Mouse (Mus musculus) spleen, adult 2 months (tissue): Measurements from ENCODE around the gene Pou6f1. TPM values are rescaled to one million over a fixed set of nuclear protein-coding genes. Genes with fewer than 3 reads are reported as not detected.

Experiments used
- DNase-seq, 2 experiments: peaks; one replicate each; pipeline versions ENCODE4 v3.0.0 to v3.0.0-alpha.2; 2012 to 2021; ENCODE audit warnings: low spot score in 2 of 2, low read depth in 1 of 2
- H3K27ac ChIP-seq: fragments of 200-500 bp; 2 replicates; pipeline ENCODE4 v1.5.1; 2012; ENCODE audit warnings: low read length, inconsistent platforms; ENCODE audit not compliant: insufficient read depth
- H3K27me3 ChIP-seq: fragments of 200-500 bp; 2 replicates; pipeline ENCODE4 v1.6.1; 2012; ENCODE audit warnings: mild to moderate bottlenecking, moderate library complexity, low read length, inconsistent platforms; ENCODE audit not compliant: control insufficient read depth, insufficient read depth
- H3K36me3 ChIP-seq: fragments of 200-500 bp; 2 replicates; pipeline ENCODE4 v1.6.1; 2012; ENCODE audit warnings: mild to moderate bottlenecking, low read length, inconsistent platforms; ENCODE audit not compliant: control insufficient read depth, insufficient read depth
- H3K4me1 ChIP-seq: fragments of 200-500 bp; 2 replicates; pipeline ENCODE4 v1.6.1; 2011; ENCODE audit warnings: inconsistent platforms; ENCODE audit not compliant: control insufficient read depth, insufficient read depth, insufficient read length
- H3K4me3 ChIP-seq: fragments of 200-500 bp; 2 replicates; pipeline ENCODE4 v1.5.1; 2011; ENCODE audit warnings: mild to moderate bottlenecking, inconsistent platforms; ENCODE audit not compliant: insufficient read depth, insufficient read length; ENCODE audit errors: extremely low read depth
- CTCF ChIP-seq: fragments of 200-500 bp; IDR thresholded peaks from 2 replicates; pipeline ENCODE4 v1.5.1; 2011; ENCODE audit warnings: mild to moderate bottlenecking, inconsistent platforms; ENCODE audit not compliant: insufficient read depth, insufficient read length, insufficient replicate concordance; ENCODE audit errors: extremely low read depth
- POLR2A ChIP-seq: fragments of 200-500 bp; IDR thresholded peaks from 2 replicates; pipeline ENCODE4 v1.6.1; 2011; ENCODE audit warnings: low read depth, low read length, inconsistent platforms
- WGBS: fragments of 180-500 bp; shearing (Covaris S2); methylation state at CpG from one replicate; pipeline ENCODE4 v1.1.7; 2018; 5-methylcytosine and 5-hydroxymethylcytosine counted together
- polyA plus RNA-seq: library from polyadenylated mRNA; depleted of rRNA; stranded (reverse); fragments of >200 nt; gene quantifications from 2 replicates; pipeline ENCODE4 v1.2.3, GENCODE M21; 2012

Pou6f1 gene
- polyA plus RNA-seq, 1 experiment = 31.8 TPM

- H3K4me3 ChIP-seq = no peak overlapping the region
- 82% methylated on average over 6 of the region's 6 CpGs for WGBS
- TF ChIP-seq CTCF = no peak
- TF ChIP-seq POLR2A = no peak
- H3K36me3 ChIP-seq = no peaks in the 10 kb centered on the region
- no peaks in the 10 kb centered on the region for H3K27me3 ChIP-seq
- DNase-seq = no peak
- H3K4me1 ChIP-seq = no peaks in the 10 kb centered on the region
- H3K27ac ChIP-seq = no peak overlapping the region
These were observed 7.0 kb downstream of the Pou6f1 start for GRCm38 (mm10) chr15:100592817-100593216.

- TF ChIP-seq CTCF = no peak
- no peak for TF ChIP-seq POLR2A
- Histone ChIP-seq H3K4me3 (no peak overlapping the region), H3K27me3 (no peaks in the 10 kb centered on the region), H3K27ac (no peak overlapping the region), H3K4me1 (no peaks in the 10 kb centered on the region), H3K36me3 (peaks cover 15% of the 10 kb centered on the region)
- no peak for DNase-seq
- WGBS = 51% methylated on average over 8 of the region's 8 CpGs
These were observed 9.3 kb downstream of the Pou6f1 start for GRCm38 (mm10) chr15:100590436-100590835.

GRCm38 (mm10) chr15:100588297-100588696, 11.5 kb downstream of the Pou6f1 start:
- no peak for TF ChIP-seq CTCF
- no peak for TF ChIP-seq POLR2A
- no peak for DNase-seq

GRCm38 (mm10) chr15:100587166-100587565, 12.6 kb downstream of the Pou6f1 start:
- 93% methylated on average over 4 of the region's 4 CpGs for WGBS
- no peak for TF ChIP-seq POLR2A
- no peak for TF ChIP-seq CTCF

More at GRCm38 (mm10) chr15:100588297-100588696, 11.5 kb downstream of the Pou6f1 start:
- H3K27me3 ChIP-seq = no peaks in the 10 kb centered on the region
- H3K4me3 ChIP-seq = no peak overlapping the region
- no peak overlapping the region for H3K27ac ChIP-seq
- peaks cover 15% of the 10 kb centered on the region for H3K36me3 ChIP-seq
- no peaks in the 10 kb centered on the region for H3K4me1 ChIP-seq
- WGBS = 28% methylated on average over 6 of the region's 6 CpGs

GRCm38 (mm10) chr15:100585931-100586330, 13.9 kb downstream of the Pou6f1 start:
- TF ChIP-seq POLR2A (no peak), CTCF (no peak)
- no peak for DNase-seq
- H3K27ac ChIP-seq = no peak overlapping the region
- no peaks in the 10 kb centered on the region for H3K27me3 ChIP-seq
- H3K4me1 ChIP-seq = no peaks in the 10 kb centered on the region
- peaks cover 15% of the 10 kb centered on the region for H3K36me3 ChIP-seq
- 92% methylated on average over 16 of the region's 16 CpGs for WGBS
- no peak overlapping the region for H3K4me3 ChIP-seq

More at GRCm38 (mm10) chr15:100587166-100587565, 12.6 kb downstream of the Pou6f1 start:
- no peak for DNase-seq
- Histone ChIP-seq H3K36me3 (peaks cover 15% of the 10 kb centered on the region), H3K27ac (no peak overlapping the region), H3K4me3 (no peak overlapping the region), H3K27me3 (no peaks in the 10 kb centered on the region), H3K4me1 (no peaks in the 10 kb centered on the region)

- Histone ChIP-seq H3K36me3 (peaks cover 4% of the 10 kb centered on the region; the same call in 1 of the 2 replicates), H3K27me3 (no peaks in the 10 kb centered on the region)
These were observed 19.7 kb downstream of the Pou6f1 start for GRCm38 (mm10) chr15:100580108-100580507.

GRCm38 (mm10) chr15:100577972-100578371, 21.8 kb downstream of the Pou6f1 start:
- 84% methylated on average over 16 of the region's 16 CpGs for WGBS
- H3K4me3 ChIP-seq = no peak overlapping the region
- TF ChIP-seq POLR2A (no peak), CTCF (no peak)
- DNase-seq = no peak
- H3K27ac ChIP-seq = no peak overlapping the region
- no peaks in the 10 kb centered on the region for H3K4me1 ChIP-seq
- peaks cover 4% of the 10 kb centered on the region; the same call in 1 of the 2 replicates for H3K36me3 ChIP-seq
- no peaks in the 10 kb centered on the region for H3K27me3 ChIP-seq

More at GRCm38 (mm10) chr15:100580108-100580507, 19.7 kb downstream of the Pou6f1 start:
- Histone ChIP-seq H3K4me1 (no peaks in the 10 kb centered on the region), H3K27ac (no peak overlapping the region), H3K4me3 (no peak overlapping the region)
- no peak for DNase-seq
- TF ChIP-seq POLR2A (no peak), CTCF (no peak)
- 90% methylated on average over 10 of the region's 10 CpGs for WGBS
